Mouse (Mus musculus) CH12.LX (cell line): ENCODE data around the gene Rfx2. TPM values are rescaled to one million over a fixed set of nuclear protein-coding genes. Genes with fewer than 3 reads are reported as not detected.

Experiments
- DNase-seq: peaks from one replicate; pipeline ENCODE4 v3.0.0-alpha.2; 2013; ENCODE audit errors: extremely low read depth
- H3K27ac ChIP-seq: 2 replicates; pipeline ENCODE4 v1.5.1; 2012; ENCODE audit warnings: low read depth, mild to moderate bottlenecking, control low read depth, moderate library complexity; ENCODE audit not compliant: insufficient read depth
- H3K27me3 ChIP-seq: replicated peaks from 2 replicates; pipeline ENCODE3; 2012; ENCODE audit warnings: inconsistent platforms
- H3K36me3 ChIP-seq, 2 experiments: replicated peaks in 1 of 2; 2 replicates each; pipeline versions ENCODE3 to v1.6.1; 2012; ENCODE audit warnings: inconsistent platforms in 1 of 2, low read length in 1 of 2, mild to moderate bottlenecking in 1 of 2, mixed read lengths in 1 of 2, moderate library complexity in 1 of 2; ENCODE audit not compliant: control insufficient read depth in 1 of 2, insufficient read depth in 1 of 2
- H3K4me1 ChIP-seq, 2 experiments: 2 replicates each; pipeline ENCODE4 v1.6.1; 2012; ENCODE audit warnings: inconsistent platforms in 1 of 2, moderate library complexity in 1 of 2; ENCODE audit not compliant: insufficient read depth in 2 of 2, control insufficient read depth in 1 of 2
- H3K4me2 ChIP-seq: 2 replicates; pipeline ENCODE4 v1.6.1; 2012; ENCODE audit warnings: low read depth, mild to moderate bottlenecking, control low read depth; ENCODE audit not compliant: poor library complexity, insufficient read depth, severe bottlenecking
- H3K4me3 ChIP-seq, 3 experiments: fragments of 150-350 bp in 1 of 3; sonication (generic) in 1 of 3; replicated peaks in 1 of 3; 2 replicates each; pipeline versions ENCODE3 to v1.5.1; 2011 to 2012; ENCODE audit warnings: low read depth in 2 of 3, low read length in 2 of 3, mild to moderate bottlenecking in 2 of 3, moderate library complexity in 2 of 3, control low read depth in 1 of 3, improper control_type of control experiment in 1 of 3, inconsistent platforms in 1 of 3, mixed read lengths in 1 of 3; ENCODE audit not compliant: poor library complexity in 1 of 3
- H3K79me2 ChIP-seq: replicated peaks from 2 replicates; pipeline ENCODE4 v1.6.1; 2012; ENCODE audit warnings: mild to moderate bottlenecking, moderate library complexity; ENCODE audit not compliant: control insufficient read depth, poor library complexity, insufficient read depth, severe bottlenecking; ENCODE audit errors: extremely low read depth
- H3K9ac ChIP-seq: 2 replicates; pipeline ENCODE4 v1.6.1; 2012; ENCODE audit warnings: low read depth, mild to moderate bottlenecking, control low read depth, moderate library complexity; ENCODE audit not compliant: insufficient read depth
- H3K9me3 ChIP-seq: replicated peaks from 2 replicates; pipeline ENCODE3; 2012; ENCODE audit warnings: low read length, inconsistent platforms, mixed read lengths
- CHD2 ChIP-seq: IDR thresholded peaks from 2 replicates; pipeline ENCODE4 v1.6.1; 2011; ENCODE audit warnings: low read length, improper control_type of control experiment
- CTCF ChIP-seq, 2 experiments: IDR thresholded peaks in 1 of 2; conservative IDR thresholded peaks in 1 of 2; 2 replicates each; pipeline ENCODE4 v1.5.1; 2011 to 2012; ENCODE audit warnings: low read depth in 2 of 2, low read length in 2 of 2, improper control_type of control experiment in 1 of 2, inconsistent platforms in 1 of 2, mild to moderate bottlenecking in 1 of 2, moderate library complexity in 1 of 2
- E2F4 ChIP-seq: IDR thresholded peaks from 2 replicates; pipeline ENCODE4 v1.6.1; 2011; ENCODE audit warnings: low read depth, low read length, improper control_type of control experiment; ENCODE audit not compliant: insufficient replicate concordance
- ETS1 ChIP-seq: conservative IDR thresholded peaks from 2 replicates; pipeline ENCODE4 v1.6.1; 2012; ENCODE audit warnings: low read depth, mild to moderate bottlenecking, inconsistent platforms, low read length, improper control_type of control experiment, moderate library complexity
- JUN ChIP-seq: IDR thresholded peaks from 2 replicates; pipeline ENCODE4 v1.6.1; 2011; ENCODE audit warnings: low read depth, mild to moderate bottlenecking, low read length, improper control_type of control experiment, moderate library complexity; ENCODE audit not compliant: insufficient read depth
- JUND ChIP-seq: conservative IDR thresholded peaks from 2 replicates; pipeline ENCODE4 v1.6.1; 2011; ENCODE audit warnings: low read depth, low read length, improper control_type of control experiment
- PAX5 ChIP-seq: IDR thresholded peaks from 2 replicates; pipeline ENCODE4 v1.6.1; 2012; ENCODE audit warnings: low read length, inconsistent platforms, mixed read lengths
- POLR2A ChIP-seq: IDR thresholded peaks from 2 replicates; pipeline ENCODE4 v1.6.1; 2011; ENCODE audit warnings: low read depth, mild to moderate bottlenecking, improper control_type of control experiment, low read length
- RAD21 ChIP-seq: IDR thresholded peaks from 2 replicates; pipeline ENCODE4 v1.6.1; 2011; ENCODE audit warnings: low read depth, mild to moderate bottlenecking, low read length, improper control_type of control experiment, moderate library complexity
- TBP ChIP-seq: conservative IDR thresholded peaks from 2 replicates; pipeline ENCODE4 v1.6.1; 2011; ENCODE audit warnings: low read depth, low read length, improper control_type of control experiment
- TCF12 ChIP-seq: IDR thresholded peaks from 2 replicates; pipeline ENCODE4 v1.6.1; 2014; ENCODE audit warnings: low read depth, mild to moderate bottlenecking, inconsistent platforms, low read length, improper control_type of control experiment
- ZKSCAN1 ChIP-seq: IDR thresholded peaks from 2 replicates; pipeline ENCODE4 v1.6.1; 2012; ENCODE audit warnings: low read depth, inconsistent platforms, low read length, improper control_type of control experiment, borderline replicate concordance
- ZMIZ1 ChIP-seq: IDR thresholded peaks from 2 replicates; pipeline ENCODE4 v1.6.1; 2012; ENCODE audit warnings: low read depth, mild to moderate bottlenecking, inconsistent platforms, low read length, improper control_type of control experiment
- dilution Hi-C: fragments of 300-500 bp; cut with MboI; formaldehyde crosslinking; loops from 2 replicates; pipeline ENCODE4 v1.14.3; 2020; ENCODE audit warnings: low sequenced_read_pairs; ENCODE audit not compliant: extremely low pct_unique_long_range_greater_than_20kb, extremely low pct_ligation_motif_present
- in situ Hi-C: fragments of 300-500 bp; cut with MboI; formaldehyde crosslinking; loops from 3 replicates; pipeline ENCODE4 v1.14.3; 2019; ENCODE audit warnings: low sequenced_read_pairs, low pct_ligation_motif_present, low pct_unique_long_range_greater_than_20kb, mixed read lengths
- polyA plus RNA-seq: library from polyadenylated mRNA; unstranded; fragments of >175 nt; gene quantifications from 2 replicates; pipeline ENCODE4 v1.2.1, GENCODE M21; 2012; ENCODE audit warnings: low read depth; ENCODE audit not compliant: insufficient read length
- total RNA-seq, 2 experiments: library from RNA; depleted of rRNA; stranded (reverse); fragments of 300-350 nt in 1 of 2; fragments of >200 nt in 1 of 2; gene quantifications; 2 replicates each; pipeline ENCODE4 v1.2.3; 2012 to 2014

Rfx2 gene
- total and polyA plus RNA-seq, 3 experiments, result 0.16 to 1.1 (median 0.34) TPM

DNA sequence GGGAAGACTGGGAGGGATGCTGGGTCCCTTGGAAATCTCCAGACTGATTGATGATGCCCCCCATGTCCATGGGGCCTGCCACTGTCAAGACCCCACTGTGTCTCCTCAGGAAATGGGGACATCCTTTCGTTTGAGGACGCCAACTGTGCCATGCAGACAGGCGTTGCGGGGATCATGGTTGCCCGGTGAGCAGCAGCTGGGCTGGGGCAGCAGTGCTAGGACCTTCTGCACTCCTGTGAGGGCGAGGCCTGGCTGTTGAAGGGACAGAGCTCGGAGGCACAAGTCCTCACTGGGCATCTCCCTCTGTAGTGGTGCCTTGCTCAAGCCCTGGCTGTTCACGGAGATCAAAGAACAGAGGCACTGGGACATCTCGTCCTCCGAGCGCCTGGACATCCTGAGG lies 61.9 kb downstream of the Rfx2 start:
- no peak overlapping the region for H3K27ac ChIP-seq
- dilution Hi-C loops, result no loop called here
- no peak for DNase-seq
- H3K9ac ChIP-seq, result no peak overlapping the region
- H3K79me2 ChIP-seq, result peaks cover 8% of the 10 kb centered on the region
- no peaks in the 10 kb centered on the region for H3K9me3 ChIP-seq
- H3K36me3 ChIP-seq, result peaks cover 51 to 72% of the 10 kb centered on the region in 2 experiments
- TF ChIP-seq ETS1, result no peak
- TF ChIP-seq PAX5, result no peak
- TF ChIP-seq JUND, result no peak
- TF ChIP-seq CTCF (conservative IDR thresholded peaks at IDR 0.05 in 1 of 2, IDR thresholded peaks at IDR 0.05 in 1 of 2; ENCODE audit: low read depth in 2 of 2, low read length in 2 of 2), result no peak
- no peak for TF ChIP-seq ZKSCAN1
- no peak for TF ChIP-seq TBP
- no peak for TF ChIP-seq TCF12
- no peak for TF ChIP-seq JUN
- TF ChIP-seq ZMIZ1, result no peak
- no peak for TF ChIP-seq RAD21
- TF ChIP-seq CHD2, result no peak
- no peak for TF ChIP-seq POLR2A
- TF ChIP-seq E2F4, result no peak
- no peak overlapping the region for H3K4me3 ChIP-seq
- H3K27me3 ChIP-seq, result no peaks in the 10 kb centered on the region
- H3K4me1 ChIP-seq, result peaks cover 0 to 5% of the 10 kb centered on the region in 2 experiments; a peak in 2 of 4 replicates
- no peak overlapping the region for H3K4me2 ChIP-seq
- in situ Hi-C loops, result no loop called here

DNA sequence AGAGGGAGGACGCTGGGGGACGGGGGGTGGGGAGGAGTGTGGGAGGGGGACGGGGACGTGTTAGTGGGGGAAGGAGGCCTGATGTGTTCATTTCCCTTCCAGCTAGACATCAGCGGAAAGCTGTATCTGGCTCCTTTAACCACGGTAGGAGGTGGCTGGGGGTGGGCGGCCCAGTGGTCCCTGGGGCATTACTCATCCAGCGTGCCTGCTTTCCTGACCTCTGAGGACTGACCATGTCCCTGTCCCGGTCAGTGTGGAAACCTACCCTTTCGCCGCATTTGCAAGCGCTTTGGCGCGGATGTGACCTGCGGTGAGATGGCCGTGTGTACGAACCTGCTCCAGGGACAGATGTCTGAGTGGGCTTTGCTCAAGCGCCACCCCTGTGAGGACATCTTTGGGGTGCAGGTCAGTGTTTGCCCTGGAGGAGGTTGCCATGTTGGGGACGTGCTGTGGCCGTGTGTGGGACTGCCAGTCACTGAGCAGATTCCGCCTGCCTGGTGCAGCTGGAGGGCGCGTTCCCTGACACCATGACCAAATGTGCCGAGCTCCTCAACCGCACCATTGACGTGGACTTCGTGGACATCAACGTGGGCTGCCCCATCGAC lies 63.2 kb downstream of the Rfx2 start:
- Histone ChIP-seq H3K36me3 (peaks cover 51 to 61% of the 10 kb centered on the region in 2 experiments), H3K9me3 (no peaks in the 10 kb centered on the region), H3K4me2 (no peak overlapping the region), H3K27me3 (no peaks in the 10 kb centered on the region), H3K4me3 (no peak overlapping the region)
- in situ Hi-C loops, result no loop called here
- dilution Hi-C loops, result no loop called here
- DNase-seq, result no peak
- TF ChIP-seq ZMIZ1 (no peak), POLR2A (no peak)
- TF ChIP-seq, all 38 proteins: peak for 0
- peaks cover 0 to 14% of the 10 kb centered on the region in 2 experiments; a peak in 2 of 4 replicates for H3K4me1 ChIP-seq
- H3K27ac ChIP-seq, result no peak overlapping the region
- no peak overlapping the region for H3K9ac ChIP-seq
- peaks cover 8% of the 10 kb centered on the region for H3K79me2 ChIP-seq
